Mouse (Mus musculus) neural tube, embryonic 15.5 days (tissue): Measurements from ENCODE around the gene Sbno2. TPM values are rescaled to one million over a fixed set of nuclear protein-coding genes. Genes with fewer than 3 reads are reported as not detected.
"Not testable (repeated sequence)": the region's sequence is repeated elsewhere in the genome, so short reads cannot be mapped to it uniquely, and the experiment has no call there.

ENCODE experiments used
- ATAC-seq: fragments of 200-750 bp; cut with Nextera tagmentation; 2 replicates; pipeline ENCODE4 v1.8.0; 2017; ENCODE audit warnings: mild to moderate bottlenecking, moderate TSS enrichment, moderate library complexity; ENCODE audit not compliant: low FRiP score
- H3K27ac ChIP-seq: fragments of 300-500 bp; sonication (generic); replicated peaks from 2 replicates; pipeline ENCODE4 v1.5.1; 2015; ENCODE audit warnings: mild to moderate bottlenecking, inconsistent platforms
- H3K27me3 ChIP-seq: fragments of 300-500 bp; sonication (generic); replicated peaks from 2 replicates; pipeline ENCODE4 v1.6.1; 2015; ENCODE audit warnings: inconsistent platforms
- H3K36me3 ChIP-seq: fragments of 300-500 bp; sonication (generic); 2 replicates; pipeline ENCODE4 v1.6.1; 2015; ENCODE audit warnings: inconsistent platforms
- H3K4me1 ChIP-seq: fragments of 300-500 bp; sonication (generic); 2 replicates; pipeline ENCODE4 v1.6.1; 2015; ENCODE audit warnings: inconsistent platforms
- H3K4me2 ChIP-seq: fragments of 300-500 bp; sonication (generic); 2 replicates; pipeline ENCODE4 v1.6.1; 2015; ENCODE audit warnings: inconsistent platforms, mild to moderate bottlenecking, moderate library complexity
- H3K4me3 ChIP-seq: fragments of 300-500 bp; sonication (generic); replicated peaks from 2 replicates; pipeline ENCODE4 v1.5.1; 2015; ENCODE audit warnings: mild to moderate bottlenecking, inconsistent platforms
- H3K9ac ChIP-seq: fragments of 300-500 bp; sonication (generic); replicated peaks from 2 replicates; pipeline ENCODE4 v1.6.1; 2015; ENCODE audit warnings: mild to moderate bottlenecking, inconsistent platforms
- H3K9me3 ChIP-seq: fragments of 300-500 bp; sonication (generic); replicated peaks from 2 replicates; pipeline ENCODE4 v1.6.1; 2016; ENCODE audit warnings: inconsistent platforms
- WGBS: fragments of 180-500 bp; shearing (Covaris S2); methylation state at CpG from one replicate; pipeline ENCODE4 v1.1.7; 2015; ENCODE audit warnings: mixed read lengths; 5-methylcytosine and 5-hydroxymethylcytosine counted together
- polyA plus RNA-seq: library from polyadenylated mRNA; unstranded; fragments of >200 nt; fragmentation: Nextera tagmentation; extraction: Ambion mirVana; gene quantifications from 2 replicates; pipeline ENCODE4 v1.2.1, GENCODE M21; 2015

Gene Sbno2
- polyA plus RNA-seq, 1 experiment from 2014 or later = 11.7 TPM

DNA sequence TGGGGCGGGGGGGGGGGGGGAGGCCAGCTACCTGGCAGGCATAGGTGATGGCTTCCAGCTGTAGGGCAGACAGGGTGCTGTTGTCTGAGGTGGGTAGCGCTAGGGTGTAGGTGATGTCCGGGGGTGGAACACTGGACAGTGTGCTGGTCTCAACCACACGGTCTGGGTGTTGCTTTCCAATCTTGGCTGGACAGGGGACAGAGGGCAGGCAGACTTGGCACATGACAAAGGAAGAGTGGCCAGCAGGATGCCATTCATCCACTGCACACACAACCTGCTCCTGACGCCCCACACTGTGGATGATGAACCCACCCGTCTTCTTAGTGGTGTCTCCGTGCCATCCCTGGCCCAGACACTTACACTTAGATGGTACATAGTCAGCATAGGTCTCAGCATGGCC lies 36.1 kb downstream of the Sbno2 start:
- Histone ChIP-seq H3K4me1 (peaks cover 14% of the 10 kb centered on the region), H3K4me3 (no peak overlapping the region), H3K4me2 (no peak overlapping the region), H3K9ac (no peak overlapping the region), H3K27me3 (no peaks in the 10 kb centered on the region), H3K36me3 (peaks cover 21% of the 10 kb centered on the region; the same call in 1 of the 2 replicates), H3K27ac (no peak overlapping the region), H3K9me3 (no peaks in the 10 kb centered on the region)
- ATAC-seq = no peak
- WGBS = 91% methylated on average over 6 of the region's 7 CpGs

DNA sequence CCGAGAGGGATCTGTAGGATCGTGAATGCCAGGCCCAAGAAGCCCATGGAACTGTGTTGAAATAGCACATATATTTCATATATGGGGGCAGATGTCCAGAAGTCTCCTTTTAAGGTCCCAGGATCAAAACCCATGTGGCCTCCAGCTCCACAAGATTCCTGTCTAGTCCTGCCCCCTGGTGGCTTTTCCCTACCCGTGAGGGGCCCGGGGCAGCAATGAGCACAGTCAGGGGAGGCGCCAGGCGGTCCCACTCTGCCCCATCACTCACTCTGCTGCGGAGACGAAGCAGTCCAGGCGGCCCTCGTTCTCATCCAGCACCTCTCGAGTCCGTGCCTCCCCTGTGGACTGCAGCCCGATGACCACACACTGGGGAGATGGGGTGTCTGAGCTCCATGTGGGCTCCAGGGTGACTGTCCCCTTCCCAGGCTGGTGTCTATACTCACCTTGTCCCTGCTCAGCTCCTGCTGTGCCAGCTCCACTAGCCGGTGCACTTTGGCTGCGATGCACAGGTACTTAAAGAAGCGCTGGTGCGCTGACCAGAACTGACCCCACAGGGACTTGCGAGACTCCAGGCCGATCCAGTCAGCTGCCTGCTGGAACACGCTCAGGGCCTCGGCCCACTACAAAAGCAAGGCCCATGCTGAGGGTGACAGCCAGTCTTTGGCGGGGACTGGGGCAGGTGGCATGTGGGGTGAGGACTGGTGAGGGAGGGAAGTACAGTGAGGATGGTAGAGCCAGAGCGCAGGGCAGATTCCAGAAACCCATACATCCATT lies 41.3 kb downstream of the Sbno2 start:
- H3K4me3 ChIP-seq = no peak overlapping the region
- no peaks in the 10 kb centered on the region for H3K27me3 ChIP-seq
- 76% methylated on average over 23 of the region's 23 CpGs for WGBS
- peak overlapping the region; percentile 28; the same call in 1 of the 2 replicates for H3K27ac ChIP-seq
- peaks cover 62% of the 10 kb centered on the region for H3K36me3 ChIP-seq
- peaks cover 8% of the 10 kb centered on the region; the same call in 1 of the 2 replicates for H3K4me1 ChIP-seq
- H3K9ac ChIP-seq = peak overlapping the region; percentile 7; the same call in 1 of the 2 replicates
- H3K4me2 ChIP-seq = no peak overlapping the region
- H3K9me3 ChIP-seq = no peaks in the 10 kb centered on the region
- ATAC-seq = no peak

DNA sequence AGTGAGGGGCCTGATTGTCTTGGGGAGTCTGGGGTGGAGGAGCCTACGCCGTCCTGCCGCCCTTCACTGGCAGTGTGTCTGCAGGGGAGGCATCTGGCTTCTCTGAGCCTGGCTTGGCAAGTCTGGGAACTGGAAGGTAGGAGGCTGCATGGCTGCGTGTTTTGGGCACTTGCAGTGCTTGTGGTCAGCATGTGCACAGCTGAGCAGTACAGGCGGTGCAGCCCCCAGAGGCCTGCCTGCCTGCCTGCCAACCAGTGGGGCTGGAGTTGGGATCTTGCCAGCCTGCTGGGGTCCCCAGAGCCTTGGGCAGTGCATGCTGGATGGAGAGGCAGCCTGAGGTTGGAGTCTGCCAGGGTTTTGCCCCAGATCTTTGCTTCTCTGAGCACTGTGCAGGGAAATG lies 42.3 kb downstream of the Sbno2 start:
- ATAC-seq = no peak
- peaks cover 8% of the 10 kb centered on the region; the same call in 1 of the 2 replicates for H3K4me1 ChIP-seq
- H3K36me3 ChIP-seq = peaks cover 71% of the 10 kb centered on the region
- peak overlapping the region; percentile 7; the same call in 1 of the 2 replicates for H3K9ac ChIP-seq
- H3K9me3 ChIP-seq = no peaks in the 10 kb centered on the region
- peak overlapping the region; percentile 28 for H3K27ac ChIP-seq
- H3K4me2 ChIP-seq = no peak overlapping the region
- WGBS = 82% methylated on average over 5 of the region's 5 CpGs
- H3K27me3 ChIP-seq = no peaks in the 10 kb centered on the region
- no peak overlapping the region for H3K4me3 ChIP-seq

DNA sequence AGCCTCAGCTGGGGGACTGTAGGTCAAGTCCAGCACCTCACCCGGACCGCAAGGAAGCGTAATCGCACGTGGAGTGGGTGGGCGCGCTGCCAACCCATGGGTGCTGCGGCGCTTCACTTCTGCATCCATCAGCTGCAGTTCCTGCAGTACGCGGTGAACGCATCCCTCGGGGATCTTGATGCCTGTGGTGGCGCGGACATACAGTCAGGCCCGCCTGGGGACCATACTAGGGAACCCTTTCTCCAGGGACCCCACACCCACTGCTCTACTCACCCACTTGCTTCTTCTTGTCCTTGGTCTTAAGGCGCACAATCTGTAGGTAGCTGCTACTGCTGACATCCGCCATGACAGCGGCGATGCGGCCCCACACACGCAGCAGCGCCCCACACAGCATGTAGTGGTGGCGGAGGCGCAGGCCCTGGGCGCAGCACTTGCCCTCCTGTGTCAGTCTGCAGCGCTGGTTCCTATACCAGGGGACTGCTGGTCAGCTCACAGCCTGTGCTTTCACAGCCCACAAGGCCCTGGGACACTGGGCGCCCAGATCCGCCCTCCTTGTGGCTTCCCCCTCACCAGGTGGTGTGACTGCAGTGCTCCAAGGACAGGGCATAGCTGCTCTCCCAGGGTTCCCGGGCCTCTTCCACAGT lies 47.6 kb downstream of the Sbno2 start:
- Histone ChIP-seq H3K9ac (no peak overlapping the region), H3K9me3 (no peaks in the 10 kb centered on the region), H3K4me1 (peaks cover 27% of the 10 kb centered on the region), H3K36me3 (peaks cover 62% of the 10 kb centered on the region), H3K27ac (no peak overlapping the region), H3K4me3 (no peak overlapping the region), H3K27me3 (no peaks in the 10 kb centered on the region), H3K4me2 (no peak overlapping the region)
- WGBS = 78% methylated on average over 30 of the region's 30 CpGs
- no peak for ATAC-seq

DNA sequence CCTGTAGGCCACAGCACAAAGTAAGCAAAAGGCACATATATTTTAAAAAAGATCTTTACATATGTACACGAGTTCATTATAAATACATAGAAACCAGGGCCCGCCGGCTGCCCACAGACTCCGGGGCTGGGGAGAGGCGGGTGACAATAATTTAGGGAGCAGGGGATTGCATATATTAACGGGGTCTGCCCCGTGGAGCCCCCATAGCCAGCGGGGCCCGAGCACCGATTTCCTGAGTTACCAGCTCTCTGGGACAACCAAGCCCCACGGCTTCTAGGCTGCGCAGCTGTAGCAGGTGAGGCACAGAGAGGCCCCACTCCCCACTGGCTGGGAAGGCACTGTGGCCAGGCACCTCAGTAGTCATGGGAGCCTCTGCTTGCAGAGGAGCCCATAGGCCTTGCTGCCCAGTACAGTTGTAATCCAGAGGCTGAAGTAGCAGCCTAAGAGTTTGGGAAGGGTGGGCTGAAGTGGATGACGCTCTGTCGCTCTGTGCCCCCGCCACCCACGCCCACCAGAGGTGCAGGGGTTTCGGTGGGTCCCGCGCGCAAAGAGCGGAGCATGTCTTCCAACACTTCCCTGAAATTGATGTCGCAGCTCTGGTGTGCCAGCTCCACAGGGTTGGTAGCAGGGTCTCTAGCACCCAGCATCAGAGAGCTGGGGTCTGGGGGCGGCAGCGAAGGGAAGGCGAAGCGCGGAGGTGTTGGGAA lies 48.2 kb downstream of the Sbno2 start:
- Histone ChIP-seq H3K9me3 (no peaks in the 10 kb centered on the region), H3K9ac (no peak overlapping the region), H3K4me3 (no peak overlapping the region), H3K36me3 (peaks cover 56% of the 10 kb centered on the region), H3K27me3 (no peaks in the 10 kb centered on the region), H3K4me1 (peaks cover 30% of the 10 kb centered on the region), H3K4me2 (no peak overlapping the region), H3K27ac (no peak overlapping the region)
- WGBS = 92% methylated on average over 27 of the region's 27 CpGs
- ATAC-seq = no peak

DNA sequence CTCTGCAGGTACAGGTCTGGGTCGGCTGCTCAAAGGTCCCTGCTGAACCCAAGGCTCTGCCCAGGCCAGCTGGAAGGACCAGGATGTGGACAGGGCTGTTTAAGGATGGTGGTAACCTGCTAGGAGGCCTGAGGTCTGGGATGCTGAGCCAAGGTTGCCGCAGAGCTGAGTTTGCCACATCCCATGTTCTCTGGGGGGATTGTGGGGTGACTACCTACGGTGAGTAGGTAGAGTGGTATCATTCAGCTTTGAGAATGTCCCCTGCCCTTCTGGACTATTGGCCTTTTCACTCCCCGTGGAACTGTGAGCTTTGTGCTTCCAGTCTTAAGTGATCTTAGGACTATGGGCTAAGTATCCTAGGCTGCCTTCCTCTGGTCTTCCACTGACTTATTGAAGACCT lies 48.9 kb downstream of the Sbno2 start:
- Histone ChIP-seq H3K9ac (0 out of 2 replicates have a peak overlapping the region, but pooled peaks have one; percentile 7), H3K4me3 (no peak overlapping the region)

DNA sequence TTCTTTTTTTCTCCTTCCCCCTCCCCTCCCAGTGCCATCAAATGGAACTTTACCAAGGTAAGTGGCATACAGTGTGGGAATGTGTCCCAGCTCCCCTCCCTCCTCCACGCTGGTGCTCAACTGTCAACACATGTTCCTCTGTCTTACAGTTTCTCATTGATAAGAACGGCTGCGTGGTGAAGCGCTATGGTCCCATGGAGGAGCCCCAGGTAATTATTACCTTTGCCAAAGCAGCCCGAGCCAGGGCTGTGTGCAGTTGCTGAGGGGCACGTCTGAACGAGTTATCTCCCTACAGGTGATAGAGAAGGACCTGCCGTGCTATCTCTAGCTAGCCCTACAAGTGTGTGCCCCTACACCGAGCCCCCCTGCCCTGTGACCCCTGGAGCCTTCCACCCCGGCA lies 49.5 kb downstream of the Sbno2 start:
- no peak for ATAC-seq
- H3K4me2 ChIP-seq = peak overlapping the region; percentile 76
- no peak overlapping the region for H3K27ac ChIP-seq
- no peak overlapping the region for H3K9ac ChIP-seq
- H3K36me3 ChIP-seq = peaks cover 48% of the 10 kb centered on the region
- 91% methylated on average over 9 of the region's 10 CpGs for WGBS
- H3K4me1 ChIP-seq = peaks cover 30% of the 10 kb centered on the region
- no peaks in the 10 kb centered on the region for H3K9me3 ChIP-seq
- no peak overlapping the region for H3K4me3 ChIP-seq
- no peaks in the 10 kb centered on the region for H3K27me3 ChIP-seq

More for the DNA sequence above, 48.9 kb downstream of the Sbno2 start:
- whole genome bisulfite sequencing = 87% methylated on average over 4 of the region's 4 CpGs
- H3K27me3 ChIP-seq = no peaks in the 10 kb centered on the region
- no peak for ATAC-seq
- H3K4me2 ChIP-seq = no peak overlapping the region
- no peaks in the 10 kb centered on the region for H3K9me3 ChIP-seq
- peaks cover 52% of the 10 kb centered on the region for H3K36me3 ChIP-seq
- H3K27ac ChIP-seq = no peak overlapping the region
- peaks cover 30% of the 10 kb centered on the region for H3K4me1 ChIP-seq

DNA sequence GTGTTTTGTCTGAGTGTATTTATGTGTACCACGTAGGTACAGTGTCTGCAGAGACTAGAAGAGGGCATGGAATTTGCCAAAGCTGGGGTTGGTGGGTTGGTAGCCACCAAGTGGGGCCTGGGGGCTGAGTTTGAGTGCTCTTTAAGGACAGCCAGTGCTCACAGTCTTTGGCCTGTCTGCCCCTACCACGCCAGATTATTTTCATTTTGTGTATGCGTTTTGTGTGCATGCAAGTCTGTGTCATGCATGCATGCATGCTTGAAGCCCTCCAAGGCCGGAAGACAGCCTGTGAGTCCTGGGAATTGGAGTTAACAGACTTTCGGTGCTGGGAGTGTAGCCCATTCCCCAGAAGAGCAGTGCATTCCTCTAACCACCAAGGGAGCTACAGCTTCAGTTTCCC lies 50.0 kb downstream of the Sbno2 start:
- Histone ChIP-seq H3K27me3 (no peaks in the 10 kb centered on the region), H3K36me3 (peaks cover 43% of the 10 kb centered on the region), H3K4me1 (peaks cover 30% of the 10 kb centered on the region), H3K9me3 (no peaks in the 10 kb centered on the region), H3K27ac (no peak overlapping the region), H3K4me3 (peak overlapping the region; percentile 84), H3K4me2 (peak overlapping the region; percentile 76), H3K9ac (peak overlapping the region; percentile 41)
- ATAC-seq = no peak
- WGBS = 81% methylated on average over 5 of the region's 5 CpGs

DNA sequence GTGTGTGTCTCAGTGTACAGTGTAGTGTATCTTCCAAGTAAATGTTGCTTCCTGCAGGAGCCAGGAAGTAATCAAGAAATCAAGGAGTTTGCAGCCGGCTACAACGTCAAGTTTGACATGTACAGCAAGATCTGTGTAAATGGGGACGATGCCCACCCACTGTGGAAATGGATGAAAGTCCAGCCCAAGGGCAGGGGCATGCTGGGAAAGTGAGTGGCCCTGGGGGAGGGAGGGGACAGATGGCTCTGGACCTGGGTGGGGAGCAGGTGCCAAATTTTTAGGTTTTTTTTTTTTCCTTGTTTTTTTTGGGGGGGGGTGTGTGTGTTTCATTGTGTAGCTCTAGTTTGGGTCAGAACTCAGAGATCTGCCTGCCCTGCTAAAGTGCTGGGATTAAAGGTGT lies 50.5 kb downstream of the Sbno2 start:
- not testable (repeated sequence) for H3K27me3 ChIP-seq, ATAC-seq, H3K9me3 ChIP-seq
- Histone ChIP-seq H3K4me1 (peaks cover 30% of the 10 kb centered on the region), H3K36me3 (peaks cover 39% of the 10 kb centered on the region), H3K4me2 (peak overlapping the region; percentile 76), H3K9ac (peak overlapping the region; percentile 96), H3K27ac (peak overlapping the region; percentile 98; the same call in 1 of the 2 replicates), H3K4me3 (peak overlapping the region; percentile 84)
- WGBS = 25% methylated on average over 3 of the region's 3 CpGs

DNA sequence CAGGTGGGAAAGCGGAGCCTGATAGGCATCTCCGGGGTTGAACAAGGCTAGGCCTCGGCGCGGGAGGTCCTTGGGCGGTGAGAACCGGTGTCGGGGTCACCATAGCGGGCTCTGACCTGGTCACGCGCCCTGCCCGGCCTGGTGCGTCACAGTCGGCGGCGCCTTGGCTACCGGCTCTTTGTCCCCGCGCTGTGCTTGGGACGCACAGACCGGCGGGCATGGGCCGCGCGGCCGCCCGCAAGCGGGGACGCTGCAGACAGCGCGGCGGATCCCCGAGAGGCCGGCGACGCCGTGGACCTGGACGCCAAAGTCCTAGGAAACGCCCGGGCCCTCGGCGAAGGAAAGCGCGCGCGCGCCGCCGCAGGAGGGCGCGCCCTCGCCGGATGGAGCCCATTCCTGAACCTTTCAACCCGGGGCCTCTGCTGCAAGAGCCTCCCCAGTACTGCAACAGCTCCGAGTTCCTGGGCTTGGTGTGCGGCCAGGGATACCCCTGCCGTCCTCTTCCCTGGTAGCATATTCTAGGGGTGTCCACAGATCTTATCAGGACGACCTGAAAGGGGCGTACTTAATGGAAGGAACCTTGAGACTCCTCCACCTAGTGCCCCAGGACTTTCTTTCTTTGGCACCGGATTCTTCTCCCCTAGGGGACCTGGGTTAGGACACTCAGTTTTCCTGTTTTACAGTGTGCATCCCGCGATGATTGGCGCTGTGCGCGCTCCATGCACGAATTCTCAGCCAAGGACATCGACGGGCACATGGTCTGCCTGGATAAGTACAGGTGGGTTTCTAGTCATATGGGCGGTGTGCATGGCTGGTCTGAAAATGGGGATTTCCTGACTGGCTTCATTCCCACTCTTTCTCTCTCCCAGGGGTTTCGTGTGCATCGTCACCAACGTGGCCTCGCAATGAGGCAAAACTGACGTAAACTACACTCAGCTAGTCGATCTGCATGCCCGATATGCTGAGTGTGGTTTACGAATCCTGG lies 51.2 kb downstream of the Sbno2 start:
- peak overlapping the region; percentile 84 for H3K4me3 ChIP-seq
- H3K4me1 ChIP-seq = peaks cover 30% of the 10 kb centered on the region
- 1% methylated on average over 77 of the region's 77 CpGs for WGBS
- H3K27me3 ChIP-seq = no peaks in the 10 kb centered on the region
- H3K27ac ChIP-seq = peak overlapping the region; percentile 98
- peak; percentile 51 for ATAC-seq
- peak overlapping the region; percentile 96 for H3K9ac ChIP-seq
- H3K4me2 ChIP-seq = peak overlapping the region; percentile 76
- H3K36me3 ChIP-seq = peaks cover 31% of the 10 kb centered on the region
- H3K9me3 ChIP-seq = no peaks in the 10 kb centered on the region
